Mouse (Mus musculus) megakaryocyte, adult 5-6 weeks (primary cell): ENCODE measurements around the gene Epn3. TPM values are rescaled to one million over a fixed set of nuclear protein-coding genes. Genes with fewer than 3 reads are reported as not detected.

Experiments
- ATAC-seq: 2 replicates; pipeline ENCODE4 v1.8.0; 2016; ENCODE audit warnings: mild to moderate bottlenecking, inconsistent platforms; ENCODE audit not compliant: poor library complexity, severe bottlenecking
- total RNA-seq, 2 experiments: library from RNA; stranded (forward) in 1 of 2; stranded (reverse) in 1 of 2; fragments of 153-499, 151-499 nt in 1 of 2; fragments of 221-1000, 200-1000 nt in 1 of 2; gene quantifications; 2 replicates each; pipeline versions ENCODE4 v1.2.3 to v1.2.4; 2015 to 2017

Epn3 gene
- not detected in 2 replicates for total RNA-seq (2015)
- not detected in 2 replicates for total RNA-seq (2017)

DNA sequence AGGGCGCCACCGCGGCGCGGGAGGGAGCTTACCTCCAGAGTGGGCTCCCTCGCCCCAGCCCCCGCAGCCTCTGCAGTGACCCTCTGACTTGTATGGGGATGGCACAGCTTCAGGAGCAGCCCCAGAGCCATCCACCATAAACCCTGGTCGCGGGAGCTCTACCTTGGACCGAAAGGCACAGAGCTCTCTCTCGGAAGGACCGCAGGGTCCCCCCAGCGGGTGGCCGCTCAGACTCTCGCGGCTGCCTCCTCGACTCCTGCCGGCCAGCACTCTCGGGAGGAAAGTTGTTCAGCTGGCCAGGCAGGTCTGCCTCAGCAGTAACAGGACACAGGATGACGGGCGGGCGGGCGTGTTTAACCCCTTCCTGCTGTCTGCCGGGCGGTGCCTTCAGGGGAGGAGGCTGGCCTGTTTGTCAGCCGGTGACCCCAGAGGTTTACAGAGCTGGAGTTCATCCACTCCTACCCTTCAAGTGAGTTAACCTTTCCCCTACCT is at the start of gene Epn3:
TSS of gene Epn3 (minus strand) at position 314 of the 492 bp plus-strand sequence.
- ATAC-seq = no peak

DNA sequence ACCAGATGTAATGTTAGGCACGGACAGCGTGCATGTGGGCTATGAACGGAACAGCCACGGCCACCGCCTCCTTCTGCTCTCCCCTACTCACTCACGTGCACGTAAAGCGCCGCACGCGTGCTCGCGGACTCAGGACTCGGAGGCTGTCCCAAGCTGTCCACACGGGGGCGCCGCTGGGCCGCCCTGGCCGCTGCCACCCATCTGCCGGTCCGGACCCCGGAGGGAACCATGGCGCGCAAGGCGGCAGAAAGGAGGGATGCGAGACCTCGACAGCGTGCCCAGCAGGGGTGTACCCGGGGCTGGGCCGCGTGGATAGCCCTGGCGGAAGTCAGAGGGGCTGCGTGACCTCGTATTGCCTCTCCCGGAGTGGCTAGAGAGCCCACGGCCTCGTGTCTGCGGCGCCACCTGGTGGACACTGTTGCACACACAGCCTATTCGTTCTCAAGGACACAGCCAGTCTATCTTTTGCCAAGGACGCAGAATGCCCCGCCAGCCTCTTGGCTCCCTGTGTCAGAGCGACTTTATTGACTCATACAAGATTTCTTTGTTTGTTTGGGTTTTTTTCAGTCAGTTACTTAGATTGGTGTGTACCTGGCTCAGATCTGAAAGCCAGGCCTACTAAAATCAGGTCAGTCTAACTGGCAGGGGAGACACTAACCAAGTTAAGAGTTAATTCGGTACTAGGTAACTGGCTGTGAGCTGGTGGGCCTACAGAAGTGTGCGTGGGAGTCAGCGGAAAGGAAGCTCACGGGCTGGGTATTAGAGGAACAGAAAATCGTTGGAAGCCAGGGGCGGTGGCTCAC is 49.3 kb upstream of the Epn3 start, which contains the start of gene Rsad1:
TSS of gene Rsad1 (minus strand) at position 368 of the 803 bp plus-strand sequence.
- ATAC-seq = peak; percentile 89

DNA sequence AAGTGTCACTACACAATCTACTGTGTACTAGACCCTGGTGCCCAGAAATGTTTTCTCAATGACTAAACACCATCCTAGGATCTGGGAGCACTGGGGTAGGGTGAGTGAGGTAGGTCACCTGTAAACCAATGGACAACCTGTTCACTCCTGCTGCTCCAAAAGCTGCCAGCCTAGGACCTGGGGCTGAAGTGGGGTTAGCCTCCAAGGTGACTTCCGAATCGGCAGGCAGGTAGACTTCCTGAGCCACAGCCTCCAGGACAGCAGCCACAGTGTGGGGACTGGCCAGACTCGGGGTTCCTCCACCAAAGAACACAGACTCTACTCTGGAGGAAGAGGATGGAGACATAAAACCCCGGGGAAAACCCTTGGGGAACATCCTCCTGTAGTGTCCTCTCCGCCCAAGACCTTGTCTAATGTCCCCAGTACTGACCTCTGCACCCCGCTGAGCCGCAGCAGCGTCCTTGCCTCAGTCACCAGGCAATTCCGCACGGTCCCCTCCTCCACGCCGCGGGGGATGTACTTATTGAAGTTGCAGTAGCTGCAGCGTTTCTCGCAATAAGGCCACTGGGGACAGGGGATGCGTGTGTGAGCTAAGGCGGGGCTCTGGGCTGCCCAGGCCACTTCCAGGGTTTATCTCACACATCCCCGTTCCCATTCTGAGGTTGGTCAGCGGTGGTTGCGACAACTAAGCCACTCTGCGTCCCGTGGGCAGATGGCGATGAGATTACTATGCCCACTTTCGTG is 48.4 kb upstream of the Epn3 start:
- ATAC-seq = peak; percentile 39

DNA sequence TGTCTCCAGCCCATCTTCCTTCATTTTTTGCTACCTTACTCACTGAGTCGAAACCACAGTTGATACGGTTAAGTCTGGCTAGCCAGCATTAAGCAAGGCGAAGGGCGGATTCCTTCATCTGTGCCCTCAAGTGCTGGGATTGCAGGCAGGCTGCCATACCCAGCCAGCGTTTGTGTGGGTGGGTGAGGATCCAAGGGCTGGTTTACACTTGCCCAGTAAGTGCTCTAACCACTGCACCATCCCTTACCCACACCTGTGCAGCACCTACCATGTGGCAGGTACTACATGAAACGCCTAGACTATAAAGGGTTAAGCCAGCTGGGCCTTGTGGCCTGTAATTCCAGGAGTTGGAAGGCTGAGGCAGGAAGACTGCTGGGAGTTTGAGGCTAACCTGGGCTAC is 47.5 kb upstream of the Epn3 start:
- ATAC-seq = no peak

DNA sequence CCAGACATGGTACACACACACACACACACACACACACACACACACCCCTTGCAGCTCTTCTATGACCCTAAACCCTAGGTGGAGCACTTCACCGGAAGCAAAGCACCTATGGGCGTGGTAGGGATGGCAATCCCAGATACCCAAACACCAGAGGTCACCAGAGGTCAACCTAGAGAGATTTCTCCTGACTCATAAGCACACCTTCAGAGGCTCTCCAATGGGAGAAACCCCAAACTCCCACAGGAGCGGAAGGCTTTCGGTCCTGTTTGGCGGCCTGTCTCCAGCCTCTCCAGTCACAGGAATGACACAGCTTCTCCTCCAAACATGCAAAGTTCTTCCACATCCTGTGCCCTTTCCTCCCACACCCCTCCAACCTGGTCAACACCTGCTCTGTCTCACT is 46.6 kb upstream of the Epn3 start:
- ATAC-seq = no peak

DNA sequence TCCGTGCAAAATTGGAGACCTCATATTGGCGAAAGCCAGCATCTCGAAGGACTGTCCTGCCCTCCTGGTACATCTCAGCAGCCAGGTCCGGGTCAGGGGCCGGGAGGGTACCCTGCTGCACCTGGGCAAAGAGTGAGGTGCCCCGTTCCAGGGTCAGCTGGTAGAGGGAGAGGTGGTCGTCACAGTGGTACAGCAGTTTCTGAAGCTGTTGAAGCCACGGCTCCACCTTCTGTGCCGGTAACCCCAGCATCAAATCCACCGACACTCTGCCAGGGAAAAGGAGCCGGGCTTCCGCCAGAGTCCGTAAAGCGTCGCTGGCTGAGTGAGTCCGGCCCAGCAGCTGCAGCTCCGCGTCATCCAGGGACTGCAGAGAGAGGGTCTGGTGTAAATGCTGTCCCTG is 44.6 kb upstream of the Epn3 start:
- no peak for ATAC-seq

GRCm38 (mm10) chr11:94543932-94544331 is 44.2 kb upstream of the Epn3 start:
- ATAC-seq = peak; percentile 66

DNA sequence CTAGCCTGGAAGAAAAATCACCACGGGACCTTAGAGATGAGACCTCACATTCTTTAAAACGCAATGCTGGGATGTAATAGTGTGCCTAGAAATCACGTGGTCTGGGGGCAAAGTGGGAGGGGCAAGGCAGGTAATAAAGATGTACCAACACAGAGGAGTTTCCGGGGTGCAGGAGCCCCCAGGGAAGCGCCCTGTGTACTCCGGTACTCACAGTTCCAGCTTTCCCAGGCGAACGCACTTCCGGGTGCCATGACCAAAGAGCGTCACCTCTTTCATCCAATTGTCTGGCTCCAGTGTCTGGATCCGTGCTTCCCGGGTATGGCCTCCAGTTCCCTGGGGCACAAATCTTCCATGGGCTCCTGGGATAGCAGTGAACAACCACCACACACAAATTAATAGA is 43.6 kb upstream of the Epn3 start:
- ATAC-seq = no peak

DNA sequence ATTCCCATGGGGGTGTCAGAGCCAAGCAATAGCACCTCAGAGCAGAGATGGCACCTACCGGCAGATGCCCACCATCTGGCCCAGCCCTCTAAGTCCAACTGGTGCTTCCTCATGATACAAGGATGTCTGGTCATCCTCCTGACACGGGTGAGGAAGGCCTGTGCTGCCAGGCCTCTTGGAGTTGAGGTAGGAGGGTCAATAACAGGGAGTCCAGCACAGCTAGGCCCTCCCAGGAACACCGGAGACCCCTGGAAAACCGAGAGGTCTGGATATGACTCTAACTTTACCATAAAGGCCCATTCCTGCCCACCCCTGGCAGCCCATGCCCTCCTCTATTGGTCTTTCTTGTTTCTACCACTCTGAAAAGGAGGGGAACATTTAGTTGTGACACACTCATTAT is 42.6 kb upstream of the Epn3 start:
- no peak for ATAC-seq

DNA sequence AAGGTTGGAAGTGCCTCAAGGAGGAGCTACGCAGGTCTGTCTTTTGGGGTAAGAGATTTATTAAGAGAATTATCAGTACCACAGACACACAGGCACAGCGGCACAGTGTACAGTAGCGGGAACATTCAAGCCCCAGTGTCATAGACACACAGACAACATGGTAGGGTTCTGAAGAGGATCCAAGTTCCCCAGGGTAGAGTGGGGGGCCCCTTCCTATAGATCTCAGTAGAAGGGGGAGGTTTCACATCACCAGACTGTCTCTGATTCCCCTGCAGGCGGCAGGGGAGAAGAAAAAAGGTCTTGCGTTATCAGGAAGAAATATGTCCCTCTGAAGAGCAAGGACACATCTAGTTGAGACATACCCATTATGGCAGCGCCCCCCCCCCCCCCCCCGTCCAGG is 40.0 kb upstream of the Epn3 start:
- ATAC-seq = no peak

GRCm38 (mm10) chr11:94538733-94539292 is 39.0 kb upstream of the Epn3 start:
- no peak for ATAC-seq

DNA sequence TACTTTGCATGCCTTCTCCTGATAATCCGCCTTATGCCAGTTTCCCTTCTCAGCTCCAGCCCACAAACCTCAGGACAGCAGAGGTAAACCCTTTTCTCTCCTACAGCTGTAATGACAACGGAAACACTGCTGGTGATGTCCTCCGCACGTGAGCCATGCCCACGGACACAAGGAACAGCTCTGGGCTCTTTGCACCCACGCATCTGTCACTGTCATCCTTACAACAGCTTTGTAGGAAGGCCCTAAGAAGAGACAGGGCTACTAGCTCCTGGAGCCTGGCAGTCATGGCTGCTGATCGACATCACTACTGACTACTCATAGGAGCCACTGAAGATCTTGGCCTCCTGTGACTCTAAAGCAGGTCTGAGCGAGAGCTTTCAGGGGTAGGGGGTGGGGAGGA is 33.4 kb upstream of the Epn3 start:
- no peak for ATAC-seq

GRCm38 (mm10) chr11:94528879-94529278 is 29.1 kb upstream of the Epn3 start:
- no peak for ATAC-seq

DNA sequence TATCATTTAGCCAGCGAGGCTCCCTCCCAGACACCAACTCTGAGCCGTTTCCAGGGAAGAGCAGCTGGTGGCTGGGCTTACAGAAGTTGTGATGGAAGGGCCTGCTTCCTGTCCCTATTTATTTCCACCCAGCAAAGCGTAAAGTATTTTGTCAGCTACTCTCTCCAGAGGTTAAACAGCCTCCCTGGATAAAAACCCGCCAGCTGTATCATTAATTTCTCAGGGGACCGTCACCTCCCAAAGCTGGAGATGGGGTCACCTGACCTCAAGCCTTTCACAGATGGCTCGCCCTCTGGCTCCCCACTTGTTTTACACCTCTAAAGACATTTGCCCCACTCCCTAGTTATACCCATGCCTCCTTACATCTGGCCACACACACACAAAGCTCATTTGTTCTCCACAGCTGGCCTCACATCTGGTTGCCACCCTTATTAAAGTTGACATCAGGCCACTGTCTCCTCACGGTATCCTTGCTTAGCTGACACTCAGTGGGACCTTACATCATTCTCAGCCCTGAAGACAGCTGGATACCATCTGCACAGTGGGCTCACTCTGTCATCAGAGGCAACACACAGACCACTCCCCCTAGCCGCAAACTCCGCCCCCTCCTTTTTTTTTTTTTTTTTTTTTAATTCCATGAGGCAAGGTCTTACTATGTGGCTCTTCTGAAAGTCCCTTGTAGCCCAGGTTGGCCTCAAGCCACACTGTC is 26.6 kb upstream of the Epn3 start:
- ATAC-seq = no peak

DNA sequence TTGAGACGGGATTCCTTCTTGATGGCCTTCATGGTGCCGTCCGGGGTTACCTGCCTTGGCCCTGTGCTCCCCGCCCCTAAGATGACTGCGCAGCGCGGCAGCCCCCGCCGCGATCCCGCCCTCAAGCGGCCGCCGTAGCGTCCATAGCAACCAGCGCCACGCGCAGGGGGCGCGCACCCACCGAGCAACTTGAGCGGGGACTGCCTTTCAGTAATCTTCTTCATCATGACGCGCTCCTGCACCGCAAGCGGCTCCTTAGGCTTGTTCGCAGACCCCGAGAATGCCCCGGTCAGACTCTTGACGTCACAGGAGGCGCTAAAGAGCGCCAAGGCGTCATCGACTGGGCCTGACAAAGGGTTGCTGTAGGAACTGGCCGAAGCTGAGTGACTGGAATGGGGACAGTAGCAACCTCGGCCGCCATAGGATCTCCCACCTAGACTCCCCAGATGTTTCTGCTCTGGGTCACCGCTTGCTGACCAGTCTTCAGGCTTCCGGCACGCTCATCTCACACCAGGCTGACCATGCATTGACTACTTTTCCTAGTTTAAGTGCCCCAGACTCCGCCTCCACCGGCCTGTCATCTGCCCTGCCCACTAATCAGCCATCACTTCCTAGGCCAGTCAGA is 21.6 kb upstream of the Epn3 start, which contains the start of gene Mycbpap:
TSS of gene Mycbpap (minus strand) at position 524 of the 625 bp plus-strand sequence.
- peak; percentile 84 for ATAC-seq

DNA sequence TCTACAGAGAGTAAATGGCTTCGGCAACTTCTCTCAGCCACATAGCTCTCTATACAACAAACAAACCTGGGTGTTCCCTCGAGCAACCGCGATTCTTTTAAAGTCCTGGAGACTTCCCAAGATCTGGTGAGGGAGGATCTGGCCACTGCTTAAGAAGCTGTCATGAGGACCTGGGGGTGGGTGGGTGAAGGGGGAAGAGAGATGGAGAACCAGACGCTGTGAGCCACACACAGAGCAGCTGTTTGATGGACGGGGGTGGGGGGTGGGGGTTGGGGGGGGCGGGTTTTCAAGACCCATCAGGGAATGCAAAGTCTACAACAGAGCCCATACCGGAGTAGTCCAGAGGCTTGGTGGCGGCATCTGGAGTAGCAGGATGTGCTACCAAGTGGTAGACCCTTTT is 13.7 kb upstream of the Epn3 start:
- ATAC-seq = no peak

- ATAC-seq = no peak
These were observed 9.2 kb upstream of the Epn3 start for GRCm38 (mm10) chr11:94508976-94509375.

DNA sequence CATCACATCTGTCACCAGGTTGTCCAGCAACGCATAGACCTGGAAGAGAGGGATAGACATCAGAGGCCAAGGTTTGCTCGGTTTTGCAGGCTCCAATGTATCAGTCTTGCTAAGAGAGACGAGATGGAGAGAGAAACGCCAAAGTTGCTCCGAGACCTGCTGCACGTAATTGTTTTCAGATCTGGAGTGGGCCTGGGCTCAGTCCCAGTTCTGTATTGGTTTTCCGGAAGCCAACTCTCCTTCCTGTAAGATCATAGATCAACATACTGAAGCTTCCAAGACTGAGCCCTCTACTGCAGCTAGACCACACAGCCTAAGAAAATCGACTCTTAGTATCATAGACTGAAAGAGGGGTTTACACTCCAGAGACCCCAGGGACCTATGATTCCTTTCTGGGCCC is 1.7 kb upstream of the Epn3 start:
- ATAC-seq = no peak

DNA sequence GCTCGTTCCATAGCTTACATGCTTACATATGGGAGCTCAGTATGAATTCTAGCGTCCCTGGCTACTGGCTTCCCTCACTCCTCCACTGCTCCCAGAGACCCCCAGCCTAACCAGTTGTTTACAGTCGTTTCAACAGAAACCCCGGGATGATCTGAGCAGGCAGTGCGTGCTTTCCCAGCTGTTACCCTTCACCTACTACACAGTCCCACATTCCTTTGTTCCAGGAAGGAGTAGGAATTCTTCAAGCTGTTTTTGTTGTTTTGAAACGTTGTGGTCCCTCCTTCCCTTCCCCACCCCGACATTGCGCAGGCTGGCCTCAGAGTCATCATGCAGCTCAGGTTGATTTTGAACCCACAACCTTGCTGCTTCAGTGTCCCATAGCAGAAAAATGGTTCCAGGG is 588 bp upstream of the Epn3 start:
- no peak for ATAC-seq

DNA sequence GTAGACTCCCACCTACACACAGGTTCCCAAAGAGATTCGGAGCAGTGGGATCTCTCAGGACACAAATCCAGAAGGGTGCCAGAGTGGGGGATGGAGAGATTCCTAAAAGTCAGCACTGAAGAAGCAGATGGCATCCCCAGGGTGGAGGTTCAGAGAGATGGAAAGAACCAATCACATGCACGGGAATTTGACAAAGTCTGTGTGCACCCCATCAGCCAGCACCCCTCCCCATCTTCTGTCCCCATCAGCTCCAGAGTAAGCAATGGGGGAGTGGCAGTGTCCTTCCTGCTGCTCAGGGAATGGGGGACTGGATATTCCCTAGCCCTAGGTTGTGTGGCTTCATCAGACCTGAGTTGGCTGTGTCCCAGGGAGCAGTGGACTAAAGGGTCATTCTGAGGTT is 739 bp downstream of the Epn3 start:
- no peak for ATAC-seq
